In the genomic region with DNA sequence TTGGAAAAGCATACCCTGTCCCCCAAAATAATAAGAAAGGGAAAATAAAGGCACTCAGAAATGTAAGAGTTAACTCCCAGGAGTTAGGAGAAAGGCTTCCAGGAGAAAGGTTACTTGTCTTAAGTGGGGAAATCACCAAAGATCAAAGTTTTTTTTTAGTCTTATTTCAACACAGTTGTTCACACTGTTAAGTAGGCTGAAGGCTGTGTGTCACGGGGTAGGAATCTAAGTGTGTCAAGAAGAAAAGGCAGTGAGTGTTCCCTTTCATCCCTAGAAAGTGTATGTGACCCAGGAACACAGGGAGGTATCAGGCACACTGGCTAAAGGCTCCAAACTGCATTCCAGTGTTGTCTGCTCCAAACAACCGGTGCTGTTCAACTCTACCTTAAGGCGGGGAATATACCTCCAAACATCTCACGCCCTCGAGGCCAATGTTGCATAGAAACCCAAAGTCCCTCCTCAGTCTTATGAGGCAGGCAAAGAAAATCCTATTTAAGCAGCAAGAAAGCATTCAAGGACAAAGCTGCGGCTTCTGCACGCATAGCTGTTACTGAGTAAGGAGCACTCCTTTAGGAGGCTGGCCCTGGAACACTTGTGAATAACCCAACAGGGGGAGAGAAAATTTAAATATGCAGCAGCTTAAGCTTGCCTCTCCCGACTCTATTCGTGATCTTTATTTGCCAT, we compare ENCODE assay signal across 11 mouse cellular contexts. TPM values are rescaled to one million over a fixed set of nuclear protein-coding genes. Genes with fewer than 3 reads are reported as not detected.
A peak's percentile ranks its signal among the peaks of the same experiment; 100 is the strongest.
DNase-seq lines count a peak whose midpoint lies in the region; ATAC-seq and TF ChIP-seq lines count a peak whose summit lies in the region.
"Had no signal": no experiment of that assay in that cellular context is flagged by ENCODE, and none has a peak within 500 bp of the region (broad histone marks: within the 10 kb centered on the region; RNA-seq: fewer than 3 reads in every experiment).

No protein-coding gene starts in this region.

- H3K27ac ChIP-seq in lung, embryonic 15.5 days = peak overlapping the region; percentile 91
- peak overlapping the region; percentile 69 for H3K27ac ChIP-seq in ES-Bruce4 (ENCODE audit: insufficient read depth, low read length)
- 0 out of 2 replicates have a peak overlapping the region, but pooled peaks have one; percentile 13 for H3K27ac ChIP-seq in brown adipose tissue, adult 24 weeks (replicated peaks; ENCODE audit: low read depth, low read length)
- H3K27ac ChIP-seq in liver, postnatal 0 days (ENCODE audit: low read depth) = peak overlapping the region; percentile 61
- no peak overlapping the region for H3K27ac ChIP-seq in neural tube, embryonic 15.5 days (replicated peaks)
- H3K27ac ChIP-seq: kidney, embryonic 15.5 days had no signal

- no peak for TF ChIP-seq EP300 in ES-Bruce4 (IDR thresholded peaks at IDR 0.05; ENCODE audit: insufficient read depth, low read depth, low read length)
- no peak for TF ChIP-seq EP300 in liver, postnatal 0 days (IDR thresholded peaks at IDR 0.05; ENCODE audit: low read depth)

- H3K9ac ChIP-seq in lung, embryonic 15.5 days = no peak overlapping the region
- no peak overlapping the region for H3K9ac ChIP-seq in ES-Bruce4 (ENCODE audit: low read depth, poor library complexity, severe bottlenecking)
- H3K9ac ChIP-seq in liver, postnatal 0 days (replicated peaks) = 0 out of 2 replicates have a peak overlapping the region, but pooled peaks have one; percentile 19
- H3K9ac ChIP-seq in neural tube, embryonic 15.5 days (replicated peaks) = no peak overlapping the region
- H3K9ac ChIP-seq: kidney, embryonic 15.5 days had no signal

- TF ChIP-seq POLR2A in lung, adult 2 months (IDR thresholded peaks at IDR 0.05; ENCODE audit: borderline replicate concordance, extremely low read depth, low read depth, low read length) = no peak
- peak; percentile 19 for TF ChIP-seq POLR2A in ES-Bruce4 (IDR thresholded peaks at IDR 0.05; ENCODE audit: insufficient read depth, low read length)

- H3K4me1 ChIP-seq in lung, embryonic 15.5 days = peaks cover 38% of the 10 kb centered on the region
- H3K4me1 ChIP-seq in lung, adult 2 months (ENCODE audit: control insufficient read depth, insufficient read depth, low read length) = no peaks in the 10 kb centered on the region
- peaks cover 5% of the 10 kb centered on the region for H3K4me1 ChIP-seq in ES-Bruce4 (ENCODE audit: control insufficient read depth, insufficient read depth, low read length)
- no peaks in the 10 kb centered on the region for H3K4me1 ChIP-seq in brown adipose tissue, adult 24 weeks (ENCODE audit: control insufficient read depth, insufficient read depth, insufficient read length, low read length)
- H3K4me1 ChIP-seq in liver, postnatal 0 days (ENCODE audit: insufficient read depth) = peaks cover 45% of the 10 kb centered on the region
- H3K4me1 ChIP-seq in neural tube, embryonic 15.5 days = peaks cover 16% of the 10 kb centered on the region

- H3K4me2 ChIP-seq in lung, embryonic 15.5 days = peak overlapping the region; percentile 20
- H3K4me2 ChIP-seq in liver, postnatal 0 days (ENCODE audit: low read depth, low read length) = no peak overlapping the region
- H3K4me2 ChIP-seq in neural tube, embryonic 15.5 days = no peak overlapping the region

- no peak for DNase-seq in lung, adult 2 months
- DNase-seq in liver, postnatal 0 days = no peak
- DNase-seq in c-Kit-positive CD71-positive TER-119-positive erythroid progenitor cells, embryonic 14.5 days (ENCODE audit: low spot score) = no peak
- DNase-seq: heart, adult 18-20 months had no signal

- WGBS in lung, embryonic 15.5 days = 43% methylated on average over 9 of the region's 9 CpGs
- 59% methylated on average over 9 of the region's 9 CpGs for WGBS in lung, adult 2 months
- WGBS in liver, postnatal 0 days (ENCODE audit: insufficient replicate concordance) = 39% methylated on average over 9 of the region's 9 CpGs
- 32% methylated on average over 9 of the region's 9 CpGs for WGBS in neural tube, embryonic 15.5 days

- no peaks in the 10 kb centered on the region; the same call in 1 of the 2 replicates for H3K27me3 ChIP-seq in lung, embryonic 15.5 days
- no peaks in the 10 kb centered on the region for H3K27me3 ChIP-seq in ES-Bruce4 (ENCODE audit: control insufficient read depth, insufficient read depth, low read length, poor library complexity, severe bottlenecking)
- no peaks in the 10 kb centered on the region for H3K27me3 ChIP-seq in liver, postnatal 0 days (ENCODE audit: insufficient read depth, low read length)
- H3K27me3 ChIP-seq in neural tube, embryonic 15.5 days (replicated peaks) = peaks cover 21% of the 10 kb centered on the region

- ATAC-seq in lung, embryonic 15.5 days (ENCODE audit: borderline replicate concordance, extremely low read depth, low FRiP score, low TSS enrichment) = no peak
- ATAC-seq in liver, postnatal 0 days = no peak
- ATAC-seq in neural tube, embryonic 15.5 days (ENCODE audit: low FRiP score) = no peak
- ATAC-seq: hindbrain, embryonic 16.5 days had no signal

- no peak for TF ChIP-seq CTCF in lung, adult 2 months (IDR thresholded peaks at IDR 0.05; ENCODE audit: insufficient read depth, low read length)
- no peak for TF ChIP-seq CTCF in ES-Bruce4 (IDR thresholded peaks at IDR 0.05; ENCODE audit: low read depth, low read length)
- TF ChIP-seq CTCF in liver, postnatal 0 days (IDR thresholded peaks at IDR 0.05; ENCODE audit: low read depth) = no peak

- no peak overlapping the region for H3K4me3 ChIP-seq in lung, embryonic 15.5 days
- no peak overlapping the region for H3K4me3 ChIP-seq in lung, adult 2 months (replicated peaks; ENCODE audit: extremely low read depth, low read depth, low read length)
- peak overlapping the region; percentile 22; the same call in 1 of the 2 replicates for H3K4me3 ChIP-seq in ES-Bruce4 (ENCODE audit: low read depth, low read length)
- 0 out of 2 replicates have a peak overlapping the region, but pooled peaks have one; percentile 16 for H3K4me3 ChIP-seq in brown adipose tissue, adult 24 weeks (ENCODE audit: insufficient read depth, low read depth, low read length)
- H3K4me3 ChIP-seq in liver, postnatal 0 days (ENCODE audit: low read depth, low read length) = no peak overlapping the region
- H3K4me3 ChIP-seq in neural tube, embryonic 15.5 days (replicated peaks) = no peak overlapping the region
- H3K4me3 ChIP-seq: kidney, embryonic 15.5 days had no signal

- H3K36me3 ChIP-seq in lung, embryonic 15.5 days = no peaks in the 10 kb centered on the region
- no peaks in the 10 kb centered on the region for H3K36me3 ChIP-seq in ES-Bruce4 (ENCODE audit: control insufficient read depth, insufficient read depth, low read length, poor library complexity, severe bottlenecking)
- H3K36me3 ChIP-seq in liver, postnatal 0 days (replicated peaks; ENCODE audit: insufficient read depth, low read length) = no peaks in the 10 kb centered on the region
- no peaks in the 10 kb centered on the region for H3K36me3 ChIP-seq in neural tube, embryonic 15.5 days
- H3K36me3 ChIP-seq: G1E; kidney, embryonic 15.5 days had no signal

- H3K9me3 ChIP-seq in lung, embryonic 15.5 days = no peaks in the 10 kb centered on the region
- no peaks in the 10 kb centered on the region for H3K9me3 ChIP-seq in ES-Bruce4 (replicated peaks; ENCODE audit: control insufficient read depth, insufficient read depth, low read length, poor library complexity, severe bottlenecking)
- no peaks in the 10 kb centered on the region for H3K9me3 ChIP-seq in liver, postnatal 0 days (ENCODE audit: low read length)
- H3K9me3 ChIP-seq in neural tube, embryonic 15.5 days (replicated peaks) = no peaks in the 10 kb centered on the region
- H3K9me3 ChIP-seq: kidney, embryonic 15.5 days had no signal

RNA-seq across cellular contexts. Expression of a gene that starts 39.5 kb away (rescaled TPM):
- polyA plus RNA-seq in lung, embryonic 15.5 days (2015; fragmentation: Nextera tagmentation; extraction: Ambion mirVana) = 21.1 and 21.5 TPM in 2 replicates
- 1.9 and 9.2 TPM in 2 replicates for polyA plus RNA-seq in lung, adult 2 months (2012; rRNA removed)
- 19.2 and 20.0 TPM in 2 replicates for polyA plus RNA-seq in ES-Bruce4 (2011; ENCODE audit: insufficient read depth, insufficient read length, low read depth, missing spikeins)
- polyA plus RNA-seq in brown adipose tissue, adult 24 weeks (2012; ENCODE audit: insufficient read depth, insufficient read length, missing spikeins) = 2.8 and 9.9 TPM in 2 replicates
- 8.6 and 12.1 TPM in 2 replicates for polyA plus RNA-seq in liver, postnatal 0 days (2015; fragmentation: Nextera tagmentation; extraction: Ambion mirVana)
- 6.6 and 11.8 TPM in 2 replicates for polyA plus RNA-seq in neural tube, embryonic 15.5 days (2015; fragmentation: Nextera tagmentation; extraction: Ambion mirVana)
- polyA plus RNA-seq: G1E had no signal

Comparison
In these comparisons a context has a peak if more than half of its experiments do, and no peak if none do; other contexts are left out.
1. H3K4me3 ChIP-seq: peak in ES-Bruce4 (single experiment) and brown adipose tissue, adult 24 weeks (single experiment); none in lung, embryonic 15.5 days (single experiment), lung, adult 2 months (single experiment), liver, postnatal 0 days (single experiment) and neural tube, embryonic 15.5 days (single experiment).